Mouse (Mus musculus) intestine, embryonic 16.5 days (tissue): Measurements from ENCODE around the gene Gm6502. TPM values are rescaled to one million over a fixed set of nuclear protein-coding genes. Genes with fewer than 3 reads are reported as not detected.
"Not testable (repeated sequence)": the region's sequence is repeated elsewhere in the genome, so short reads cannot be mapped to it uniquely, and the experiment has no call there.

Experiments used
- ATAC-seq: fragments of 200-750 bp; cut with Nextera tagmentation; 2 replicates; pipeline ENCODE4 v1.8.0; 2017; ENCODE audit warnings: moderate TSS enrichment, moderate library complexity
- H3K27ac ChIP-seq: fragments of 300-500 bp; sonication (generic); 2 replicates; pipeline ENCODE4 v1.5.1; 2014; ENCODE audit warnings: mild to moderate bottlenecking, low read length
- H3K27me3 ChIP-seq: fragments of 300-500 bp; sonication (generic); replicated peaks from 2 replicates; pipeline ENCODE4 v1.6.1; 2014; ENCODE audit warnings: low read length, control low read depth, mixed read lengths; ENCODE audit not compliant: control insufficient read depth, insufficient read depth
- H3K36me3 ChIP-seq: fragments of 300-500 bp; sonication (generic); 2 replicates; pipeline ENCODE4 v1.6.1; 2014; ENCODE audit warnings: low read length, control low read depth; ENCODE audit not compliant: control insufficient read depth, insufficient read depth
- H3K4me1 ChIP-seq: fragments of 300-500 bp; sonication (generic); 2 replicates; pipeline ENCODE4 v1.6.1; 2014; ENCODE audit warnings: low read length, control low read depth, mixed read lengths; ENCODE audit not compliant: control insufficient read depth, insufficient read depth
- H3K4me2 ChIP-seq: fragments of 300-500 bp; sonication (generic); 2 replicates; pipeline ENCODE4 v1.6.1; 2014; ENCODE audit warnings: low read depth, low read length, control low read depth
- H3K4me3 ChIP-seq: fragments of 300-500 bp; sonication (generic); 2 replicates; pipeline ENCODE4 v1.5.1; 2014; ENCODE audit warnings: mild to moderate bottlenecking, low read length
- H3K9ac ChIP-seq: fragments of 300-500 bp; sonication (generic); 2 replicates; pipeline ENCODE4 v1.6.1; 2014; ENCODE audit warnings: low read depth, low read length
- H3K9me3 ChIP-seq: fragments of 300-500 bp; sonication (generic); 2 replicates; pipeline ENCODE4 v1.6.1; 2016; ENCODE audit warnings: low read length, control low read depth; ENCODE audit not compliant: control insufficient read depth
- WGBS: fragments of 180-500 bp; shearing (Covaris S2); extraction: QIAGEN DNeasy Blood & Tissue Kit; methylation state at CpG from one replicate; pipeline ENCODE4 v1.1.7; 2014; 5-methylcytosine and 5-hydroxymethylcytosine counted together
- polyA plus RNA-seq: library from polyadenylated mRNA; unstranded; fragments of >200 nt; fragmentation: Nextera tagmentation; extraction: Ambion mirVana; gene quantifications from 2 replicates; pipeline ENCODE4 v1.2.1, GENCODE M21; 2015

The Gm6502 gene
- polyA plus RNA-seq: not detected in 2 replicates

GRCm38 (mm10) chr5:94314135-94314534, at the start of gene Gm6502:
Gene Gm6502, plus strand, starts transcription at chr5:94314435.
- not testable (repeated sequence) for H3K4me2 ChIP-seq, H3K27ac ChIP-seq, H3K9me3 ChIP-seq, H3K36me3 ChIP-seq, H3K9ac ChIP-seq, H3K4me3 ChIP-seq, H3K4me1 ChIP-seq, ATAC-seq, H3K27me3 ChIP-seq
- WGBS: no CpG with 5 or more reads among the region's 2 CpGs

- H3K27me3 ChIP-seq, H3K4me2 ChIP-seq, H3K4me3 ChIP-seq, H3K27ac ChIP-seq, ATAC-seq, H3K9me3 ChIP-seq, H3K4me1 ChIP-seq, H3K9ac ChIP-seq, H3K36me3 ChIP-seq: not testable (repeated sequence)
- 100% methylated on average over 1 of the region's 1 CpGs for WGBS
These were observed 7.5 kb upstream of the Gm6502 start, which contains the start of gene A430089I19Rik for GRCm38 (mm10) chr5:94306696-94307095. Gene A430089I19Rik, minus strand, starts transcription at chr5:94306796.

DNA sequence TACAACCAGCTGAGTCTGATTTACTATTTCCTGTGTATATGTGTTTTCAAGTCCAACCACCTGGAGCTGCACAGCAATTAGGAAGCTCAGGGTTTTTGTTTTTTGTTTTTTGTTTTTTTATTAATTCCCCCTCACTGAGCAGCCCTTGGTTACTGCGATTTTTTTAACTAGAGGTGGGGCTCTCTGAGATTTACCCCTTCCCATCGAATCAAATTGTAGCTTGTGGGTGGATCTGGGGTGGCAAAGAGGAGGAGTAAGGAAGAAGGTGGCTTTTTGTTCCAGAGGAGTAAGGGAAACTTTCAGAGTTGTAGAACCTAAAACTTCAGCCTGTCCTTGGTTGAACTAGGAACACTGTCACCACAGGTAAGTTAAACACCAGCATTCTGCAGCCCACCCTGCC, 25.2 kb downstream of the Gm6502 start, which contains the start of gene AA792892:
TSS of gene AA792892 (plus strand) at position 301 of the 400 bp plus-strand sequence.
- not testable (repeated sequence) for H3K9ac ChIP-seq, H3K9me3 ChIP-seq, H3K4me1 ChIP-seq, H3K4me2 ChIP-seq, H3K27ac ChIP-seq, H3K27me3 ChIP-seq, ATAC-seq, H3K4me3 ChIP-seq, H3K36me3 ChIP-seq
- WGBS: no CpG with 5 or more reads among the region's 2 CpGs

Other genes with a start within 250 kb of the Gm6502 start
- gene BC061212, start 243.9 kb upstream of the Gm6502 start, polyA plus RNA-seq: not detected in 2 replicates
- not detected in 2 replicates for gene Gm6351, start 238.1 kb upstream of the Gm6502 start, polyA plus RNA-seq
- gene Gm3106, start 96.4 kb upstream of the Gm6502 start, polyA plus RNA-seq: not detected in 2 replicates
- gene A430089I19Rik, start 7.6 kb upstream of the Gm6502 start, polyA plus RNA-seq: not detected in 2 replicates
- not detected in 2 replicates for gene AA792892, start 25.3 kb downstream of the Gm6502 start, polyA plus RNA-seq
- not detected in 2 replicates for gene Gm7682, start 131.3 kb downstream of the Gm6502 start, polyA plus RNA-seq
- not detected in 2 replicates for gene Gm3139, start 211.9 kb downstream of the Gm6502 start, polyA plus RNA-seq